28 mouse cellular contexts compared by ENCODE assay signal in genomic region chr10:106914275-106914674, GRCm38 (mm10).
"Had no signal": no experiment of that assay in that cellular context is flagged by ENCODE, and none has a peak within 500 bp of the region (broad histone marks: within the 10 kb centered on the region; RNA-seq: fewer than 3 reads in every experiment).

No protein-coding gene starts in this region.

- H3K9me3 ChIP-seq: embryonic facial prominence, embryonic 10.5 days; embryonic facial prominence, embryonic 12.5 days; embryonic facial prominence, embryonic 15.5 days; forebrain, embryonic 13.5 days; forebrain, embryonic 15.5 days had no signal

- H3K36me3 ChIP-seq: embryonic facial prominence, embryonic 10.5 days; embryonic facial prominence, embryonic 12.5 days; embryonic facial prominence, embryonic 13.5 days; embryonic facial prominence, embryonic 15.5 days; forebrain, embryonic 10.5 days; forebrain, embryonic 12.5 days had no signal

- H3K4me1 ChIP-seq: embryonic facial prominence, embryonic 10.5 days; embryonic facial prominence, embryonic 12.5 days; embryonic facial prominence, embryonic 13.5 days; embryonic facial prominence, embryonic 15.5 days; forebrain, embryonic 12.5 days; forebrain, embryonic 13.5 days had no signal

- H3K27ac ChIP-seq: embryonic facial prominence, embryonic 10.5 days; embryonic facial prominence, embryonic 12.5 days; embryonic facial prominence, embryonic 13.5 days; embryonic facial prominence, embryonic 15.5 days; forebrain, embryonic 10.5 days; forebrain, embryonic 12.5 days; forebrain, embryonic 13.5 days; forebrain, embryonic 15.5 days; gastrocnemius, adult 2 months had no signal

- H3K4me2 ChIP-seq: embryonic facial prominence, embryonic 12.5 days; embryonic facial prominence, embryonic 13.5 days; embryonic facial prominence, embryonic 15.5 days; forebrain, embryonic 12.5 days; forebrain, embryonic 13.5 days; forebrain, embryonic 15.5 days had no signal

- DNase-seq: cerebellum, adult 18-20 months; cerebellum, adult 2 months; cerebellum, adult 8-10 months; cerebellum, adult 9-10 months; cerebellum, adult 9-11 months; cerebellum, postnatal 10 days; cerebellum, postnatal 14 days; cerebellum, postnatal 25 days; cerebellum, postnatal 36 days; embryo, embryonic 11 days; forebrain, postnatal 0 days; gastrocnemius, adult 2 months; gastrocnemius, postnatal 10 days; gastrocnemius, postnatal 14 days; gastrocnemius, postnatal 25 days; gastrocnemius, postnatal 36 days; heart, adult 11 months had no signal

- H3K9ac ChIP-seq: embryonic facial prominence, embryonic 12.5 days; embryonic facial prominence, embryonic 13.5 days; embryonic facial prominence, embryonic 15.5 days; forebrain, embryonic 12.5 days; forebrain, embryonic 13.5 days; forebrain, embryonic 15.5 days; forebrain, postnatal 0 days had no signal

- H3K27me3 ChIP-seq: embryonic facial prominence, embryonic 12.5 days; embryonic facial prominence, embryonic 13.5 days; embryonic facial prominence, embryonic 15.5 days; forebrain, embryonic 12.5 days; forebrain, embryonic 13.5 days; forebrain, embryonic 15.5 days had no signal

- H3K4me3 ChIP-seq: embryonic facial prominence, embryonic 10.5 days; embryonic facial prominence, embryonic 12.5 days; embryonic facial prominence, embryonic 13.5 days; embryonic facial prominence, embryonic 15.5 days; erythroblast, embryonic 14.5 days; forebrain, embryonic 10.5 days; forebrain, embryonic 12.5 days; forebrain, embryonic 13.5 days; forebrain, embryonic 15.5 days; gastrocnemius, adult 2 months had no signal

- ATAC-seq: forebrain, embryonic 13.5 days; forebrain, embryonic 14.5 days; forebrain, embryonic 15.5 days; forebrain, embryonic 16.5 days; forebrain, postnatal 0 days had no signal
